Mouse (Mus musculus) heart, embryonic 14.5 days (tissue): ENCODE data around the gene Sorcs3. TPM values are rescaled to one million over a fixed set of nuclear protein-coding genes. Genes with fewer than 3 reads are reported as not detected.

Experiments
- ATAC-seq: fragments of 200-750 bp; cut with Nextera tagmentation; 2 replicates; pipeline ENCODE4 v1.8.0; 2017; ENCODE audit warnings: low read depth, moderate TSS enrichment; ENCODE audit not compliant: insufficient number of reproducible peaks, insufficient read depth, low FRiP score
- H3K27ac ChIP-seq, 2 experiments: fragments of 200-500 bp in 1 of 2; fragments of 300-500 bp in 1 of 2; sonication (generic) in 1 of 2; replicated peaks in 1 of 2; 2 replicates each; pipeline ENCODE4 v1.5.1; 2012 to 2014; ENCODE audit warnings: low read depth in 2 of 2, low read length in 2 of 2, control low read depth in 1 of 2, mild to moderate bottlenecking in 1 of 2, mixed read lengths in 1 of 2; ENCODE audit not compliant: control insufficient read depth in 1 of 2, insufficient read depth in 1 of 2
- H3K27me3 ChIP-seq: fragments of 300-500 bp; sonication (generic); 2 replicates; pipeline ENCODE4 v1.6.1; 2014; ENCODE audit warnings: mild to moderate bottlenecking, low read length, control low read depth; ENCODE audit not compliant: control insufficient read depth, insufficient read depth
- H3K36me3 ChIP-seq: fragments of 300-500 bp; sonication (generic); 2 replicates; pipeline ENCODE4 v1.6.1; 2014; ENCODE audit warnings: mild to moderate bottlenecking, control low read depth, low read length, mixed read lengths; ENCODE audit not compliant: control insufficient read depth, insufficient read depth
- H3K4me1 ChIP-seq, 2 experiments: fragments of 200-500 bp in 1 of 2; fragments of 300-500 bp in 1 of 2; sonication (generic) in 1 of 2; 2 replicates each; pipeline ENCODE4 v1.6.1; 2012 to 2014; ENCODE audit warnings: low read length in 2 of 2, control low read depth in 1 of 2, mixed read lengths in 1 of 2; ENCODE audit not compliant: control insufficient read depth in 2 of 2, insufficient read depth in 2 of 2
- H3K4me2 ChIP-seq: fragments of 300-500 bp; sonication (generic); 2 replicates; pipeline ENCODE4 v1.6.1; 2014; ENCODE audit warnings: mild to moderate bottlenecking, low read length
- H3K4me3 ChIP-seq, 2 experiments: fragments of 200-500 bp in 1 of 2; fragments of 300-500 bp in 1 of 2; sonication (generic) in 1 of 2; 2 replicates each; pipeline ENCODE4 v1.5.1; 2012 to 2014; ENCODE audit warnings: low read length in 2 of 2, mild to moderate bottlenecking in 2 of 2, control low read depth in 1 of 2, low read depth in 1 of 2, moderate library complexity in 1 of 2; ENCODE audit not compliant: control insufficient read depth in 1 of 2, insufficient read depth in 1 of 2
- H3K9ac ChIP-seq: fragments of 300-500 bp; sonication (generic); 2 replicates; pipeline ENCODE4 v1.6.1; 2014; ENCODE audit warnings: mild to moderate bottlenecking, low read length
- H3K9me3 ChIP-seq: fragments of 300-500 bp; sonication (generic); 2 replicates; pipeline ENCODE4 v1.6.1; 2016; ENCODE audit warnings: low read length, control low read depth; ENCODE audit not compliant: control insufficient read depth
- WGBS: fragments of 180-500 bp; shearing (Covaris S2); extraction: QIAGEN DNeasy Blood & Tissue Kit; methylation state at CpG from one replicate; pipeline ENCODE4 v1.1.7; 2014; 5-methylcytosine and 5-hydroxymethylcytosine counted together
- polyA plus RNA-seq: library from polyadenylated mRNA; unstranded; fragments of >200 nt; fragmentation: Nextera tagmentation; extraction: Ambion mirVana; gene quantifications from 2 replicates; pipeline ENCODE4 v1.2.1, GENCODE M21; 2014

Sorcs3 gene
- polyA plus RNA-seq, 1 experiment from 2014 or later = 0.39 TPM

DNA sequence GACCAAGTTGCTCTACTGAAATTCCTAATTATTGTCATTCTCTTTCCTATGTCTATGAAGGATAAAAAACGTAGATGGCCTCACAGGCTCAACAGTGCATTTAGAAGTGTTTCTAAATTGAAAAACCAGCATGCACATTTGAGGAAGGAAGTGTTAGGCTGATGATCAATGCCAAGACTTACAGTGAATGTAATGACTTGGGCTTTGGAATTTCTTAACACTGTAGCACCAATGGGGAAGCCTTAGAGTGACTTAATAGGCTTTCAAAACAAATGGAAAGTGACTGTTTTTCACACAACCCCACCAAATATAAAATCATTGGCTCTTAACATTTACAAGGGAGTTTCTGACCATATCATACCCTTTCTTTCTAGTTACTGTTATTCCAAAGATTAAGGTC is 232.6 kb downstream of the Sorcs3 start:
- H3K4me3 ChIP-seq = no peak overlapping the region
- ATAC-seq = no peak
- 74% methylated on average over 1 of the region's 1 CpGs for WGBS
- no peaks in the 10 kb centered on the region for H3K36me3 ChIP-seq
- no peaks in the 10 kb centered on the region for H3K27me3 ChIP-seq
- no peak overlapping the region for H3K27ac ChIP-seq
- H3K9ac ChIP-seq = no peak overlapping the region
- H3K4me2 ChIP-seq = no peak overlapping the region
- H3K9me3 ChIP-seq = no peaks in the 10 kb centered on the region
- no peaks in the 10 kb centered on the region for H3K4me1 ChIP-seq

DNA sequence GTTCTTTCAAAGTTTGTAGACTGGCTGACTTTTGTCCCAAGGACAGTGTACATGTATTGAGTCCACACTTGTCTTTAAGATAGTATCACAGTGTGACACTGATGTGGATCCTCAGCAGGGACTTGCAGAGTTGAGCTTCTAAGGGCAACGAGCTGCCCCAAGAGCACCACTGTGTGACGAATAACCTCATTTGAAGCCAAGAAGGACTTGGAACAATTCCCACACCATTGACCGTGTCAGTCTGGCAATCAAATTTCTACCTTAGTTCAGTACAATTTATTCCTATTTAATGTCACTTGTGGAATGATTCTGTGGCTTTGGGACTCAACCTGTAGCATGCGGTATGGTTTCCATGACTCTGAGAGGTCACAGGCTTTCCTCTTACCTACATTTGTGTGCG is 255.3 kb downstream of the Sorcs3 start:
- no peaks in the 10 kb centered on the region for H3K27me3 ChIP-seq
- H3K27ac ChIP-seq = no peak overlapping the region
- H3K36me3 ChIP-seq = no peaks in the 10 kb centered on the region
- H3K4me1 ChIP-seq = no peaks in the 10 kb centered on the region; a peak in 1 of 4 replicates
- H3K4me3 ChIP-seq = no peak overlapping the region
- no peak overlapping the region for H3K4me2 ChIP-seq
- ATAC-seq = no peak
- H3K9me3 ChIP-seq = no peaks in the 10 kb centered on the region
- H3K9ac ChIP-seq = no peak overlapping the region
- 86% methylated on average over 5 of the region's 5 CpGs for WGBS

DNA sequence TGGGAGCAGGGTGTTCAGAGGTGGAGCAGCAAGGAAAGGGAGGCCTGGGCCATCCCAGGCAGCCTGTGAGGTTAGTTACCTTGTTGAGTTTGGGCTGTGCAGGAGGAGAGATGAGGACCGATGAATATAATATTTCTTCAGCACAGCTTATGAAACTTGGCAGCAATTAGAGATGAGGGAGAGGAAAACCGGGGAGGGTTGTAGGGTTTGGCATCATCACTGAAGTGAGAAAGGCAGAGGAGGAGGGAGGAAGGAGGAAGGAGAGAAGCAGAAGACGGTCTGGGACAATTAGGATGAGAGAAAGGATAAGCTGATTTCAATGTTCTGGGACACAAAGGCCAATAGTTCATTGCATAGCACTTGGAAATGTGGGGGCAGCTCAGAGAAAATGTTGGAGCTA is 256.6 kb downstream of the Sorcs3 start:
- H3K4me2 ChIP-seq = no peak overlapping the region
- no peak overlapping the region for H3K4me3 ChIP-seq
- no peaks in the 10 kb centered on the region for H3K9me3 ChIP-seq
- H3K27ac ChIP-seq = no peak overlapping the region
- peaks cover 2 to 7% of the 10 kb centered on the region in 2 experiments; a peak in 3 of 4 replicates for H3K4me1 ChIP-seq
- no peaks in the 10 kb centered on the region for H3K27me3 ChIP-seq
- no peak overlapping the region for H3K9ac ChIP-seq
- ATAC-seq = no peak
- H3K36me3 ChIP-seq = no peaks in the 10 kb centered on the region
- 81% methylated on average over 3 of the region's 3 CpGs for WGBS

DNA sequence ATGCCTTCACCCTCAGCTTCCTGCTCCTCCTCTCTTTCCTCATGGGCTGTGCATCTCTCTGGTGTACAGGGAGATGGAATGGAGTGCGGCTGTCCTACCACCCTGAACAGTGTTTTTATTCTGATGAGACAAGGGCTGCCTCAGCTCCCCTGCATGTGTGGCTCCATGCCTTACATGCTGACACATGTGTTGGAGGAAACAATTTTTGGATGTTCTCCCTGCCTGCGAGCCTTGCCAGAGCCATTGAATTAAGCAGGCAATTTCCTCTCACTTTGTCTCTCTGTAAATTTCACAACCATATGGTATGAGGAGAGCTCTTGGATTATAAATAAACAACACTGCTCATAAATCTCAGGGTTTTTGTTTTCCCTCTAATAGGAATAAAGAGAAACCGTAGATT is 257.7 kb downstream of the Sorcs3 start:
- 78% methylated on average over 3 of the region's 3 CpGs for WGBS
- no peak overlapping the region for H3K4me3 ChIP-seq
- H3K27me3 ChIP-seq = no peaks in the 10 kb centered on the region
- no peaks in the 10 kb centered on the region for H3K36me3 ChIP-seq
- no peak overlapping the region for H3K27ac ChIP-seq
- no peak for ATAC-seq
- no peak overlapping the region for H3K4me2 ChIP-seq
- peaks cover 5 to 16% of the 10 kb centered on the region in 2 experiments; a peak in 3 of 4 replicates for H3K4me1 ChIP-seq
- no peak overlapping the region for H3K9ac ChIP-seq
- H3K9me3 ChIP-seq = no peaks in the 10 kb centered on the region

DNA sequence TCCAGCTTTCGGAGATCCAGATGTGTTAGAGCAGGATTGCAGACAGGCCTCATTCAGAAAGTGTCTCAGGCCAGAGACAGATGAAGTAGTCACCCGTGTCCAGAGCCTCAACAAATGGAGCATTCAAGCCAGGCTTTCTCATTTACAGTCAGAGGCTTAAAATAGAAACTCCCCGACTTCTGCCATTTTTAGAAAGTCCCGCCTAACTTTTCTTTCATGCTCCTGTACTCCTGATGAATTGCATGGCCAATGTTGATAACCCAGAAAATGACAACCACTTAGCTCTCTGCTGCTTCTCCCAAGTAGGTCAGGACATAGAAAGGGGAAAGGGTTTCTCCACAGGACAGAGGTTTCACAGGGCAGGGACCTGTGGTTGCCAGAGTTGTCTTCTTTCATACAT is 261.6 kb downstream of the Sorcs3 start:
- H3K4me1 ChIP-seq = peaks cover 5 to 22% of the 10 kb centered on the region in 2 experiments; a peak in 3 of 4 replicates
- H3K9me3 ChIP-seq = no peaks in the 10 kb centered on the region
- 15% methylated on average over 4 of the region's 4 CpGs for WGBS
- peak overlapping the region; percentile 68 to 81 for H3K27ac ChIP-seq
- no peaks in the 10 kb centered on the region for H3K36me3 ChIP-seq
- H3K4me2 ChIP-seq = peak overlapping the region; percentile 24; the same call in 1 of the 2 replicates
- no peak for ATAC-seq
- no peak overlapping the region for H3K4me3 ChIP-seq
- no peak overlapping the region for H3K9ac ChIP-seq
- H3K27me3 ChIP-seq = no peaks in the 10 kb centered on the region

DNA sequence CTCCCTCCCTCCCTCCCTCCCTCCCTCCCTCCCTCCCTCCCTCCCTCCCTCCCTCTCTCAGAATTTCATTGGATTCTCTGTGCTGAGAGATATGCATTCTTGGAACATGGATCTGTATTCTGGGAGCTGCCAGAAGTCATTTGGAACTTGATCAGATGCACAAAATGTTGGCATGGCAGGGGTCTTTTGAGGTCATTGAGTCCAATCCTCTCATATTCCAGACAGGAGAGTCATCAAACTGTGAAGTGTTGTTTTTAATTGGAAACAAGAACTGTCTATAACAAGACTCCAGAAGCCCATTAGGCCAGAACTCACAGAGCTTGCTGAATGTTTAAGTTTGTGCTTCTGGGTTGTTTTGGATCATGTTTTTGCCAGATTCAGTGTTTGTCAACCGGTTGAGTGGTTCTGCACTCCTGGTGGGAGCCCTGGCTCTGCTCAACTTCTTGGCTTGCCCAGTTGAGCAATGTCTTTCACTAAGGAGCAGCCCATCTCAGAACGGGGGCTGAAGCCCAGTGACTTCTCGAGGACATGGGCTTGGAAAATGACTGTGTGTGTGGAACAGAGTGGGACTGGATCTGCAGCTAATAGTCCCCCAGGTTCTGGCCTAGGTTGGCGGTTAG is 264.1 kb downstream of the Sorcs3 start:
- H3K27me3 ChIP-seq = no peaks in the 10 kb centered on the region
- peaks cover 5 to 22% of the 10 kb centered on the region in 2 experiments; a peak in 3 of 4 replicates for H3K4me1 ChIP-seq
- no peak overlapping the region for H3K27ac ChIP-seq
- 96% methylated on average over 4 of the region's 4 CpGs for WGBS
- no peaks in the 10 kb centered on the region for H3K36me3 ChIP-seq
- H3K9ac ChIP-seq = no peak overlapping the region
- H3K4me3 ChIP-seq = no peak overlapping the region
- no peak overlapping the region for H3K4me2 ChIP-seq
- no peaks in the 10 kb centered on the region for H3K9me3 ChIP-seq
- no peak for ATAC-seq

DNA sequence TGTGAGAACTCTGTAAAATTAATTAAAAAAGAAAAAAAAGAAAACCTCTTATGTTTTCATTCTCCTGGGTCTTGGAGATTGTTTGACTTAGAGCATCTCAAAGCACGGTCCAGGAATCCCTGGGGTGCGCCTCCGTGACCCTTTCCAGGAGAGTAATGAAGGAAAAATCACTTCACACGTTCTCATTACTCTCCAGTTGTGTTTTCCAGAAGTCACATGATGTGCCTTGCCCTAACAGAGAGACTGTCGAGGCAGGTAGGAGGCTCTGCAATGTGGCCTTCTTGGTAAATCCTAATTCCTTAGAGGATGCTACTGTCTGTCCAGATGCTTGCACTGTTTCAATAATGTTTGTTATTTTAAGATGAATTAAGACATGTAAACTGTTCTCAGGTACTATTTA is 266.1 kb downstream of the Sorcs3 start:
- no peak for ATAC-seq
- H3K27me3 ChIP-seq = no peaks in the 10 kb centered on the region
- H3K4me3 ChIP-seq = no peak overlapping the region
- H3K27ac ChIP-seq = no peak overlapping the region
- no peaks in the 10 kb centered on the region for H3K36me3 ChIP-seq
- H3K4me1 ChIP-seq = peaks cover 3 to 19% of the 10 kb centered on the region in 2 experiments; a peak in 3 of 4 replicates
- H3K4me2 ChIP-seq = no peak overlapping the region
- WGBS = 61% methylated on average over 5 of the region's 5 CpGs
- H3K9ac ChIP-seq = no peak overlapping the region
- H3K9me3 ChIP-seq = no peaks in the 10 kb centered on the region
